Mouse (Mus musculus): ENCODE measurements around the gene Eif1.
A peak's percentile ranks its signal among the peaks of the same experiment; 100 is the strongest.
"Not testable (repeated sequence)": the region's sequence is repeated elsewhere in the genome, so short reads cannot be mapped to it uniquely, and the experiment has no call there.

Eif1 gene

DNA sequence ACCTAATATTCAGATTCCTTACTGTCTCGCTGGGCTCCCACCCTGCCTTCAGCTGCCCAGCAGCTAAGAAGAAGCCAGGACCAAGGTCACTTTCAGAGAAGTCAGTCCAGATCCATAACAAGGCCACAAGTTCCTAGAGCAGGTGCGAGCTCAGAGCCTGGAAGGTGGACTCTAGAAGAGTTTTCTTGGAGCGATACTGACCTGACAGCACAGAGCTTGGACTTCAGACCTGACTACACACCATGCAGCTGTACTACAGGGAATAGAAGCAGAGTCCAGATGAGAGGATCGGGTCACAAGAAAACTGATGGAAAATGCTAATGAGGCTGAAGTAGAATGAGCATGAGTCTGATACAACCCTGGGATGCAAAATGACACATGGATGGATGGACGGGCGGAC lies 6.3 kb upstream of the Eif1 start:
- no peak for DNase-seq

DNA sequence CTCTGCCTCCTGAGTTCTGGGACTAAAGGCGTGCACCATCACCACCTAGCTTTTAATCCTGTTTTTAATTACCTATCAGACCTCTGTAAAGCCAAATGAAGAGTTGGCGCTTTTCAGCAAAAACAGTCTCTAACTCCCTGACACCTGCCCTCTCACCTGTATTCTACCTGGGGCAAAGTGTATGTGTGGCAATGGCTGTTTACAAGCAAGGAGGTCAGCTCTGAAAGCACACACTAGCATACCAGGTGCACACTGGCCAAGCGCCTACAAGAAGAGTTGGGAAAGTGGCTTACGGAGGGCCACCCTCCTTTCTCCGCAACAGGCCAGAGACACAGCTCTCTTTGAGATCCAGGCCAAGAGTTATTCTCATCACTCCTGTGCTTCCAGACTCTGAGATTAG lies 4.2 kb upstream of the Eif1 start:
- no peak for DNase-seq

DNA sequence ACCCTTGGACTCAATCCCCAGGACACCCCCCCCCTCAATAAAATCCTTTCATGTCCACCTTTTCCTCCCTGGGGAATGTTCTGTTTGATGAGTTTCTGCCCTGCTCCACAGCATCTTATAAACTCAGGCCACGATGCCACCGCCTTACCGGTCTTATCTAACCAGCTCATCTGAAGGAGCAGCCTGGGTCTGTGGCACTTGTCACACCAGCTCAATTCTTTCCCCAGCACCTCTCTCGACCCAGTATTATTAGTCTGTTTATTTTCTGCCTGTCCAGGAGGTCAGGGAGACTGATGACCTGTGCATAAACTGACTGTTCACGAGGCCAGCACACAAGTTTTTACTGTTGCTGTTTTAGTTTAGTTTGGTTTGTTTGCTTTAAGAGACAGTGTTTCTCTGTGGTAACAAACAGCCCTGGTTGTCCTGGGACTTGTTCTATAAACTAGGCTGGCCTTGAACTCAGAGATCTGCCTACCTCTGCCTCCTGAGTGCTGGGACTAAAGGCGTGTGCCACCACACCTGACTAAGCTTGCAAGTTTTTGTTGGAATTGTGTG lies 1.8 kb upstream of the Eif1 start:
- no peak for DNase-seq

DNA sequence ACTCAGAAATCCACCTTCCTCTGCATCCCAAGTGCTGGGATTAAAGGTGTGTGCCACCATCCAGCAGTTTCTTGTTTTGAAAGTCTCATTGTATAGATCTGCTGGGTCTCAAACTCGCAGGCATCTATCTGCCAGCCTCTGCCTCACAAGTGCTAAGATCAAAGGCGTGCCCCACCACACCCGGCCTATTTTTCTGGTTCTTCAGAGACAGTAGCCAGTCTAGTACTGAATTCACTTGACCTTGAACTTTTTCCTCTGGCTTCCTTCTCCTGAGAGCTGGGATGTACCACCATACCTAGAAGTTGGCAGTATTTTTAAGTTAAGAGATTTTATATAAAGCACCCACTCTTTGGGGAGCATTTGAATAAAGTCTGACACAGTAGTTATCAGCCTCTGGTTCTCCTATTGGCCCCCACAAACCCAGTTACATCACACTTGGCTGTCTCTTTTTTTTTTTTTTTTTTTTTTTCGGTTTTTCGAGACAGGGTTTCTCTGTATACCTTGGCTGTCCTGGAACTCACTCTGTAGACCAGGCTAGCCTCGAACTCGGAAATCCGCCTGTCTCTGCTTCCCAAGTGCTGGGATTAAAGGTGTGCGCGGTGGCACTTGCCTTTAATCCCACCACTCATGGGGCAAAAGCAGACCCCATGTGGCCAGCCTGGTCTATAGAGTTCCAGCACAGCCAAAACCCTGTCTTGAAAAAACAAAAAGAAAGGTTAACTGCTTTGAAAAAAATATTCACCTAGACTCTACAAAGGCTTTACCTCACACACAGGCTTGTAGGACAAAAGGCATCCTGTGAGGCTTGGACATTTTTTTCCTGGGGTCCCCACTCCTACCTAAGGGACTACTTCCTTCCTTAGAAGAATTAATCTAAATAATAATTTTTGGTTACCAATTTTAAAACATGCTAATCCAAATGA lies 895 bp upstream of the Eif1 start:
- no peak for DNase-seq

DNA sequence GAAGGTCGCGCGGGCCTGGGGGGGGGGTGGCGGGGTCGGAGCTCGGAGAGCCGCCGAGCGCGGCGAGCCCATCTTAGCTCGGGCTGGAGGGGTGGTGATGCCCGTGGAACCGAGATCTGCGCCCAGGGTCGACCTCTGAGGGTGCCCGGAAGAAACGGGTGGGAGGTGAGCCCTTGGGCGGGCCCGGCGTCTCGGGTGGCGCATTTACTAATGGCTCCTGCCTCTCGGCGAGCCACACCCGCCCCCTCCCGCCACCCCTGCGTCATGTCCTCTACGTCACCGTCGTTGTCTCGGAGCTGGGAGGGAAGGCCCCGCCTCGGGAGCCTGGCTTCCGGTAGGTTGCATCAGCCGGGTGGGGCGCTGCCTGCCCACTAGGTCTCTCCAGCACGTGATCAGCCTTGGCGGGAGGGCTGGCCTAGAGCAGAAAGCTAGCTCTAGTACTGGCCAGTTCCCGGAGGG lies 516 bp downstream of the Eif1 start:
- peak; percentile 99 for DNase-seq

DNA sequence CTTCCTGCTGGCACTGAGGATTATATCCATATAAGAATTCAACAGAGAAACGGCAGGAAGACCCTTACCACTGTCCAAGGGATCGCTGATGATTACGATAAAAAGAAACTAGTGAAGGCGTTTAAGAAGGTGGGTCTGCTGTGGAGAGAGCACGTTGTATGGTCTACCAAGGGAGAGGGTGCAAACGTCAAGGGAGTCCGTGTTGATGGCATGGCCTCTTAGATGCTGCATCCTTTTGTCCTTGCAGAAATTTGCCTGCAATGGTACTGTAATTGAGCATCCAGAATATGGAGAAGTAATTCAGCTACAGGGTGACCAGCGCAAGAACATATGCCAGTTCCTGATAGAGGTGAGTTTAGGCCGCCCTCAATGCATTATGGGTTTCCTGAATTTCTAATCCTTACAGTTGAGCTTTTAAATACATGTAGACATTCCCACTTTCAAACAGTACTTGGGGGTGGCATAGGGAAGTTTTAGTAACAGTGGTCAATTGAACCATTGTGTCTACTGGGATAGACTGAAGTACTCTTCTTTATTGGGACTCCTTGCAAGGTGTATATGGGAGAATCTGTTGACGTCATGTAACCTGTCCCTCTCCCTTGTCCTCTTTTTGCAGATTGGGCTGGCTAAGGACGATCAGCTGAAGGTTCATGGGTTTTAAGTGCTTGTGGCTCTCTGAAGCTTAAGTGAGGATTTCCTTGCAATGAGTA lies 1.2 kb downstream of the Eif1 start:
- DNase-seq, result not testable (repeated sequence)

DNA sequence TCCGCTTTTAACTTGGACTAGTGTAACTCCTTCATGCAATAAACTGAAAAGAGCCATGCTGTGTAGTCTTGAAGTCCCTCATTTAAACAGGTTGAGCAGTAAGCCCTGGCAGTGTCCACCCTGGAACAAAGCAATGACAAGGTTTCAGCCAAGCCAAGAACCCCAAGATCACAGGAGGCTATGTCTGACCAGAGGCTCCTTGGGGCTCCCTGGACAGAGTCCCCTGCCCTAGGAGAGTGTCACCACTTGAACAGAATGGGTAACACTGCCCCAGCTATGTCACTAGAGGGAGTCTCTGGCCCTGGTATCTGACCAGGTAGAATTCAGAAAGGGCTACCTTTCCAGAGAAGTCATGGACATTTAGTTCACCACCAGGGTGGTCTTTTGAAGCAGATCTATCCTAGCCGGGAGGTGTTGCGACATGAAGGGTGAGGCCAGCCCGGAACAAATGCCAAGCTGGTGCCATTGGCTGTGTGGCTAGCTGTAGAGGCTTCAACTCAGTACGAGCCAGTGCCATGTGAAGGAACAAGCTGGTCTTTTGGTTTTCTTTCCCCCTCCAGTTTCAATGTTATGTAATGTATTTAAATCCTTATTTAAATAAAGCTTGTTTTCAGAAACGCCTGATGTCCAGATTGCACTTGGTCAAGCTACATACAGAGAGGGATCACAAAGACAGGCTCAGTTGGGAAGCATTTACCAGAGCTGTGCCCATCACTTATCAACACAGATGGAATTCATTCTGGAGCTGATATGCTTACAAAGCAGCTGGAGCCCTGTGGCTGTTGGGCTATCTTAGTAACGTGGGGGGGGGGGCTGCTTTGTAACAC lies 2.0 kb downstream of the Eif1 start:
- not testable (repeated sequence) for DNase-seq

DNA sequence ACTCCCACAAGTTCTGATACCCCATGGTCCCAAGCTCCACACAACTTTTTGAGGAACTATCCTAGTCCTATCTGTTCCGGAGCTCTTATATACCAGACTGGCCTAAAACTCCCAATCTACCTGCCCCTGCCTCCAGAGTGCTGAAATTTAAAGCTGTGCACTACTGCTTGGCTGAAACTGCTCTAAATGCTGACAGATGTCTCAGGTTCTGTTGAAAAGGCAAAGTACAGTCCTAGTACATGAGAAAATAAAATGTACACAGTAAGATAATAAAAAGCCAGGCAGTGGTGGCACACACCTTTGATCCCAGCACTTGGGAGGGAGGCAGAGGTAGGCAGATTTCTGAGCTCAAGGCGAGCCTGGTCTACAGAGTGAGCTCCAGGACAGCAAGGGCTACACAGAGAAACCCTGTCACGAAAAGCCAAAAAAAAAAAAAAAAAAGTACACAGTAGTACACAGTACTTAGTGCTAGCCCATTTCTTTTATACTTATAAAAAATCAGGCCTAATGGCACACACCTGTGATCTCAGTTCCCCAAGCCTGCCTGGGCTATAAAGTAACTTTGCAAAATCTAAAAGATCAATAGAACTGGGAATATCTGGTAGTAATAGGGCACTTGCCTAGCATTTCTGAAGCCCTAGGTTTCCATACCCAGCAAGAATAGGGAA lies 3.0 kb downstream of the Eif1 start:
- no peak for DNase-seq

DNA sequence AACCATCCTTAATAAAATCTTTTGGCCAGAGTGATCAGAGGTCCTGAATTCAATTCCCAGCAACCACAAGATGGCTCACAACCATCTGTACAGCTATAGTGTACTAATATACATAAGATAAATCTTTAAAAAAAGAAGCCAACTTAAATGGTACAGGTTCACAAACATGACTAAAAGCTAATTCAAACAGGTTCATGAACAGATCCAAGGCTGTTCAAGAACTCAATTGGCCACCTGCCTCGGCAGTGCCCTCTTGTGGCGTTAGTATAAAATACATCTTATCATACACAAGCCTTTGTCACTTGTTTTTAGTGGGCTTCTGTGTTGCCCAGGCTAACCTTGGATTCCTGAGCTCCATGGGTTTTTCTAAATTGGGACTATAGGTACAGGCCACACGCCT lies 3.9 kb downstream of the Eif1 start:
- peak; percentile 77 for DNase-seq

DNA sequence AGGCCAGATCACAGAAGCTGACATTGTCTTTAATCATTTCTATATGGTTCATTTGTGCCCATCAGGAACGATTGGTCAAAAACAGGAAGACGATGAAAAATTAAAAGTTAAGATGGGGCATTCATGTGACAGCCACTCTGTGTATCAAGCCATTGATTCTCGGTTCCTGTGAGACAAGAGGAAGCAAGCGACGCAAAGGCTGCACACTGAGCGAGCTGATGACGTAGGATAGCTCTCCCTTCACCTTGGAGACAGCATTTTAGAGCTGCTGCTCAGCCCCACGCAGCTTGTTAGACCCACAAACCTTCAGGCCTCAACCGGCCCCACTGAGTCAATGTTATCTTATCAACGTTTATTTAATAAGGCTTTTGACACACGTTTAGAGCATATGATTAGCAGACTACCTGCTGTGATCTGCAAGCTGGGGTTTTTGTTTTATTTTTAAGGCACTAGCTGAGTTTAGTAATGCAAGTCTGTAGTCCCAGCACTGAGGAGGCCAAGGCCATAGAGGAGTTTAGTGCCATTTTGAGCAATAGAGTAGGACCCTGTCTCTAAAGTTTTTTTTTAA lies 5.5 kb downstream of the Eif1 start:
- DNase-seq, result no peak

DNA sequence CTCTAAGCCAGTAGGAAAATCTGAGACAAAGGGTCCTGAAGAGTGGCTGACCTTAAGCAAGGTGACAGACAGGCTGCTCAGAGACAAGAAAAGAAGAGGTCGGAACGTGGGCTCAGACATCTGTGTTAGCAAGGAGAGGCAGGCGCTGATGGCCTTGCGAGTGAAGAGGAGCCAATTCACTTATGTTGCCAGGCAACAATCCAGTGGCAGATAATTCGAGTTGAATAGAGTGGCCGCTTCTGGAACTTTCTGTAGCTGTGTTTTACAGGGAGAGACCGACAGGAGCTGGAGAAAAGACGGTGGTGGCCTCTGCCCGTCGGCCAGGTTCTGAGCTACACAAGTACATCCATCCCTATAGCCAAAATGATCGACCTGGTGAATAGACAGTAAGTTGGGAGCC lies 7.6 kb downstream of the Eif1 start:
- no peak for DNase-seq

DNA sequence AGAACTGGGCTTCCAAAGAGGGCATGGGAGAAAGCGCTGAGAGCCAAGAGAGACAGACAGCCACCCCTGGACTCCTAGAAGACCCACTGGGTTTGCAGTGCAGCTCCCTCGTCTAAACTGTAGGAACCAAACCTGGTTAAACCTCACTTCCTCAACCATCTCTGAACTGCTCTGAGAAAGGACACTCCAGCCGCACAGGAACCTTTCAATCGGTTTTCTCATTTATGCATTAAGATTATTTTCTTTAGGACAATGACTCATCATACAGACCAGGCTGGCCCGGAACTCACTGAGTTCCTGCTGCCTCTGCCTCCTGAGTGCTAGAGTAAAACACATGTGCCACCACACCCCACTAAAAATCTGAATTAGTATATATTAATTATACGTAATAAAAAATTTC lies 8.1 kb downstream of the Eif1 start:
- DNase-seq, result no peak

DNA sequence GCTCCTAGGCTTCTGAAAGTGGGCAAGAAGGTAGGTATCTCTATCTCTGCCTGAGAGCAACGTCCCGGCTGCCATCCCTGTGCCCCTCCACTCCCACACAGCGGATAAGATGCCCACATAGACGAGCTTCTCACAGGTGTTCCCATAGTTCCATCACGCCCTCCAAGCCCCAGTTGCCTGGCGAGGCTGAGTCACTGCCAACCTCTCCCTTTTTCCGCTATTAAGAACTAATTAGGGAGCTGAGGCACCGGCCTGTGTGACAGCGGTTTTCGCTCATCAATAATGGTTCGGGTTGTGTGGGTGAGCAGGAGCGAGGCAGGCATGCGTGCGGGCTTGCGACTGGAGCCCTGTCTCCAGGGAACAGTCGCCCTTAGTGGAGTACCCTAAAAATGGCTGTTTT lies 10.6 kb downstream of the Eif1 start:
- no peak for DNase-seq

DNA sequence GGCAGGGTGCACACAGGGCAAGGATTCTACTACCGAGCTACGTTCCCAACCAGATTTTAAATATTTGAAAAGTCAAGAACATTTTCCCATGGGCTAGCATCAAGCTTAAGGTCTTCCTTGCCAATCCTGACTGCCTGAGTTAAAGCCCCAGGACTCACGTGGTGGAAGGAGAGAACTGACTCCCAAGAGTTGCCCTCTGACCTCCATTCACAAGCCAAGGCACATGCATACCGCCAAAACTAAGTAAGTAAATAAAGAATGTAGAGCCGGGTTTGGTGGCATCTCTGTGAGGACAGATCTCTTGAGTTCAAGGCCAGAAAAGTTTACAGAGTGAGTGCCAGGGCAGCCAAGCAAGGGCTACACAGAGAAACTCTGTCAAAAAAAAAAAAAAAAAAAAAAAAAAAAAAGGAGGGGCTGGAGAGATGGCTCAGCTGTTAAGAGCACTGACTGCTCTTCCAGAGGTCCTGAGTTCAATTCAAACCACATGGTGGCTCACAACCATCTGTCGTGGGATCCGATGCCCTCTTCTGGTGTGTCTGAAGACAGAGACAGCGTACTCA lies 11.2 kb downstream of the Eif1 start:
- DNase-seq, result not testable (repeated sequence)

DNA sequence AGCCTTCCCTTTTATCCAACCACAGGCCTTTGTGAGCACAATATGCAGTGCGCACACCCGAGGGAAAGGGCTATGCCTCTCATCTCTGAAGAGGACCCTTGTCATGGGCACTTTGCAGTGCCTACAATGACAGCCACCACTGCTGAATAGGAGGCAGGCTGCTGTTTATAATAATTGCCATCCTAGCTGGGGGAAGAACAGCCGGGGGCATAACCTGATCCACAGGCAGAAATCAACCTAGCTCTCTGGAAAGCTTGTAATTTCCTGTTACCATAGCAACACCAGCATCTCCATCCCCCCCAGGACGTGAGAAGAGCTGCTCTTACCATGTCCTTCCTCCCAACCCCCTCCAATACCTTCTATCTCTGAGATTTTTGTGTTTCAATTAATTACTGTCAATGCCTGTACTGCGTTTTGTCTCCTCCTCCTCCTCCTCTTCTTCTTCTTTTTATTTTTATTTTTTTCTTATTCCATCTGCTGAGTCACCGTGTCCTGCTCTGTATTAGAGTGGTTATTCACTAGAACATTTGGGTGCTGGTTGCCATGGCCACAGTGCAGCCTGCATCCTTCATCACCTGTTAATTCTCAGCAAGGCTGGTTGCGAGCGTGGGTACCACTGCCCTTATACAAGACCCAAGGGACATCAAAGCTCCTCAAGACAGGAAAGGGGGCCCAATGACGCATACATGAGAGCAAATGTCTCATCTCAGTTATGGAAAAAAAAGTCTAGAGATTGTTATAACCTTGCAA lies 13.3 kb downstream of the Eif1 start:
- no peak for DNase-seq

DNA sequence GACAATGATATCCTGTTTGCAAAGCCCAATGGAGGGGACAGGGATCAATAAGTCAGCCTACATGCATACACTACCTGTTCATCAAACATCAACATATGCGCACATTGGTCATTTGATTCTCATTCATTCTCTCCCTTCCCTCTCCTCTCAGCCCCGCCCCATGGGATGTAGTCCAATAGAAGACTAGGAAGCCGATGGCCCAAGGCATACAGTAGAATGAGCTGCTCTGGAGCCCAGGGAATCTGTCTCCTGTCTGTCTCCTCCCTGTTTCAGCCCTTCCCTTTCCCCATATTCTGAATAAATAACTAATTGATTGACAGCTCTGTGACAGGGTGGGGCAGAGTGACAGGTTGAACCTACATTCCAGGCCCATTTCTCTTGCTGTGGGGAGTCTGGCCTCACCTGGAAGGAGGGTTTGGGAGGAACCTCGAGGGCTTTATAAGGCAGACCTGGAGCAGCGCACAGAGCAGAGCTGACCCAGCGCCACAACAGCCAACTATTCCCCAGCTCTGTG lies 14.3 kb downstream of the Eif1 start, which contains the start of gene Gast:
Gene Gast, plus strand, starts transcription at position 464 of the 514 bp plus-strand sequence.
- no peak for DNase-seq

DNA sequence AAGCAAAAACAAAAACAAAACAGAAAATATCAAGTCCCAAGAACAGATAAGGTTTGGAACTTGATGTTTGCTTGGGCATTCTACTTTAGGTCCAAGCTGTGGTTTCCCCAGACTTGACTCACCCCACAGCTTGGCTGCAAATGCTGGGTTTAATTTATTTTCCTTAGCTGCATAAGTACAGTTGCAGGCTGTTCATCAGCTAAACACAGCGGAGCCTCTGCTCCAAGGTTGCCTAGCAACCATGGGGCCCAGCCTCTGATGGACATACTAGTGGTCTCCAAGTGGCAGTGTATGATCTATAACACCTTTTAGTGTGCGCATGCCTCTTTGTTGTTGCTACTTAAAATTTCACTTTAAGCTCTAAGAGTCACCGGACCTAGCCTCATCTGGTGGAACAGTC lies 16.0 kb downstream of the Eif1 start:
- no peak for DNase-seq

DNA sequence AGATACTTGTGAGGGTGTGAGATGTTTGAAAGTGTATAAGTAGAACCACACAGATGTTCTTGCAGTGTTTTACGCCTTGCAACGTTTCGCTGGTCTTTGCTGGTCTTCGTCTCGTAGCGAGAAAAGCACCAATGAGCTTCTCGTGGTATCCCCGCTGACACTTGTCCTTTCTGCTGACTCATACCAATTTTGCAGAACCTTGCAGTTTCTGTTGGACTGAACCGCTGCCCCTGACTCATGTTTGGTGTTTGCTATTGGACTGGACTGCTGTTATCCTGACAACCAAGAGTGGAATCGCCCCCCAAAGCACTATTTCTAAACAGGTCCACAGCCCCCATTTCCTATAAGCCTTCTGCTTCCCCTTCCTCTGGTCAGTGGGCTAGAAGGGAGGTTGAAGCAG lies 24.6 kb downstream of the Eif1 start:
- no peak for DNase-seq

DNA sequence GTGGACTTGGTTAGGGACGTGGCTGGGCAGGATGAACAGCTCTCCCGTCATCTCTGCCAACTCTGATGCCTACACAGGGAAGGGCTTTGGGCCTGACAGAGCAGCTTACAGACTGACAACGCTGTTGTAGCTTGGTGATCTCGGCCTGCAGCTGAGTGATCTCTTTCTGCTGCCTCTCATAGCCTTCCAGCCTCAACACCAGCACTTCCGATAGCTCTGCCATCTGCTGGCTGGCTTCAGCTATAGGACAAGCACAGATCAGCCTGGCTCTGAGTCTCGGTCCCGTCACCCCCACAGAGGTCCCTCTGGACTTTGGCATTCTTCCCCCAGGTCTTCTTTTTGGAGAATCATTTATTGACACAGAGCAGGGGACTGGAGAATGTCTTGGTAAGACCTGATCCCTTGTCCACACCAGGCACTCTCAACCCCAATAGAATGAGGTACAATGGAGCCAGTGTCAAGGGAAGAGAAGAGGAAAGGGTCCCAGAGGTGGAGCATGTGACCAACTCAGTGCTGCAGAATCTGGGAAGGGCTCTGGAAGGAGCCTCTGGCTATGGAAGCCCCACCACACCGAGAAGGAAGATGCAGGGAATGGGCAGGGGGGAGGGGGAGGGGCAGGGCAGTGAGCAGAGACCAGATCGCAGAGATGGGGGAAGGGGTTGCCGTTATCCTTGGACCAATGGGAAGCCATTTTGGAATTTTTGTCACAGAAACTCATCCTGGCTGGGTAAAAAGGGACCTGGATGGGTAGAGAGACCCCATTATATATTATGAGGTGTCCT lies 32.6 kb downstream of the Eif1 start:
- peak; percentile 57 for DNase-seq

Measured in lung, postnatal 10 days (tissue).